Mouse (Mus musculus) cerebellum, adult 2 months (tissue): ENCODE data around the gene Parp3.

ENCODE experiments used
- CTCF ChIP-seq: fragments of 200-500 bp; IDR thresholded peaks from 2 replicates; pipeline ENCODE4 v1.5.1; 2011; ENCODE audit warnings: low read depth, mild to moderate bottlenecking, control low read depth, low read length, moderate library complexity, borderline replicate concordance; ENCODE audit not compliant: insufficient read depth
- POLR2A ChIP-seq: fragments of 200-500 bp; IDR thresholded peaks from 2 replicates; pipeline ENCODE4 v1.6.1; 2011; ENCODE audit warnings: low read length, control low read depth, borderline replicate concordance; ENCODE audit not compliant: insufficient read depth

GRCm38 (mm10) chr9:106430015-106430264 lies 46.8 kb downstream of the Parp3 start:
- no peak for TF ChIP-seq CTCF
- TF ChIP-seq POLR2A = no peak
